Mouse (Mus musculus) midbrain, embryonic 12.5 days (tissue): ENCODE results near the gene Irf2. TPM values are rescaled to one million over a fixed set of nuclear protein-coding genes. Genes with fewer than 3 reads are reported as not detected.
A peak's percentile ranks its signal among the peaks of the same experiment; 100 is the strongest.

ENCODE experiments used
- ATAC-seq: fragments of 200-750 bp; cut with Nextera tagmentation; 2 replicates; pipeline ENCODE4 v1.8.0; 2017; ENCODE audit warnings: low read depth, moderate TSS enrichment, moderate library complexity; ENCODE audit not compliant: low FRiP score
- H3K27ac ChIP-seq: fragments of 300-500 bp; sonication (generic); replicated peaks from 2 replicates; pipeline ENCODE4 v1.5.1; 2016; ENCODE audit warnings: mild to moderate bottlenecking
- H3K27me3 ChIP-seq: fragments of 300-500 bp; sonication (generic); 2 replicates; pipeline ENCODE4 v1.6.1; 2016; ENCODE audit warnings: mild to moderate bottlenecking
- H3K36me3 ChIP-seq: fragments of 300-500 bp; sonication (generic); 2 replicates; pipeline ENCODE4 v1.6.1; 2016
- H3K4me1 ChIP-seq: fragments of 300-500 bp; sonication (generic); 2 replicates; pipeline ENCODE4 v1.6.1; 2016
- H3K4me2 ChIP-seq: fragments of 300-500 bp; sonication (generic); replicated peaks from 2 replicates; pipeline ENCODE4 v1.6.1; 2016; ENCODE audit warnings: mild to moderate bottlenecking, moderate library complexity
- H3K4me3 ChIP-seq: fragments of 300-500 bp; sonication (generic); 2 replicates; pipeline ENCODE4 v1.5.1; 2016; ENCODE audit warnings: mild to moderate bottlenecking
- H3K9ac ChIP-seq: fragments of 300-500 bp; sonication (generic); replicated peaks from 2 replicates; pipeline ENCODE4 v1.6.1; 2016; ENCODE audit warnings: mild to moderate bottlenecking, moderate library complexity
- H3K9me3 ChIP-seq: fragments of 300-500 bp; sonication (generic); 2 replicates; pipeline ENCODE4 v1.6.1; 2016; ENCODE audit warnings: mild to moderate bottlenecking
- WGBS: fragments of 180-500 bp; shearing (Covaris S2); methylation state at CpG from one replicate; pipeline ENCODE4 v1.1.7; 2016; 5-methylcytosine and 5-hydroxymethylcytosine counted together
- polyA plus RNA-seq: library from polyadenylated mRNA; unstranded; fragments of >200 nt; fragmentation: Nextera tagmentation; extraction: Ambion mirVana; gene quantifications from 2 replicates; pipeline ENCODE4 v1.2.1, GENCODE M21; 2016

Gene Irf2
- polyA plus RNA-seq, 1 experiment from 2014 or later, result 7.7 TPM

DNA sequence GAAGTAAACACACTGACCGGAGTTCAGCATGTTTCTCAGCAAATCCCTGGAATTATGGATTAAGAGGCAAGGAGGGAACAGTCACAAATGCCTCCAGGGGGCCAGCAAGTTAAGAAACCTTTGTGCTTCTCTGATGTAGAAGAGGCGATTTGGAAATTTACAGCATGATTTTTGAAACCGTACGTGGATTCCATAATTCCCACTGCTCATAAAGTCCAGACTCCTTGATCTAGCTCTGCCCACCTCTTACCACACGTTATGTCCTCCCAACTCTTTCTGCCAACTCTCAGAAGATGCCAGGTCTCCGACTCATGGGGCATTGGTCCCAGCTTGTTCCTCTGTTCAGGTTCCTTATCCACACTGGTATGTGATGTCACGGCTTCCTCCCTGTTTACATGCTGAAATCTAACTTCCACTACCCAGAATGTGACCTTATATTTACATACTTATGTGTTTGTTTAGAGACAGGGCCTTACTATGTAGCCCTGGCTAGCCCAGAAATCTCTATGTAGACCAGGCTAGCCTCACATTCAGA is 7.1 kb upstream of the Irf2 start:
- no peak overlapping the region for H3K9ac ChIP-seq
- WGBS, result 84% methylated on average over 7 of the region's 7 CpGs
- no peak for ATAC-seq

DNA sequence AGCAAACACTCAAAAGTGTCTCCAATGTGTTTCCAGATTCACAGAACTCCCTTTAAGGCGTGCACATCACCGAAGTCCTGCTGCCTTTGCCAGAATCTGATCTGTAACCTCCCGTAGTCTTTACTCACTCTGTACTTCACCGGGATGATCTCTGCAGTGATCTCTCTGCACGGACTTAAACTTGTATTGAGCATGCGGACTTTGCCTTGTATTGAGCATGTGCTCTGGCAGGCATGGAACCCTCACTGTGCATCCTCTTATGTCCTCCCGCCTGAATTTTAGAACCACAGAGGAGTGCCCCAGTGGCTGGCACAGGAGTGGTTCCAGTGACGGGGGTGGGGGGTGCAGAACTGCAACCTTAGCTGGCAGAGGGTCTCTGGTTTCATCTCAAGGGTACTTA is 5.9 kb upstream of the Irf2 start:
- H3K4me2 ChIP-seq, result no peak overlapping the region
- no peaks in the 10 kb centered on the region for H3K36me3 ChIP-seq
- WGBS, result 80% methylated on average over 8 of the region's 8 CpGs

More for the DNA sequence above, 7.1 kb upstream of the Irf2 start:
- H3K27ac ChIP-seq, result no peak overlapping the region
- H3K27me3 ChIP-seq, result no peaks in the 10 kb centered on the region
- peaks cover 6% of the 10 kb centered on the region; the same call in 1 of the 2 replicates for H3K9me3 ChIP-seq
- no peaks in the 10 kb centered on the region for H3K4me1 ChIP-seq
- H3K36me3 ChIP-seq, result no peaks in the 10 kb centered on the region
- no peak overlapping the region for H3K4me3 ChIP-seq
- no peak overlapping the region for H3K4me2 ChIP-seq

DNA sequence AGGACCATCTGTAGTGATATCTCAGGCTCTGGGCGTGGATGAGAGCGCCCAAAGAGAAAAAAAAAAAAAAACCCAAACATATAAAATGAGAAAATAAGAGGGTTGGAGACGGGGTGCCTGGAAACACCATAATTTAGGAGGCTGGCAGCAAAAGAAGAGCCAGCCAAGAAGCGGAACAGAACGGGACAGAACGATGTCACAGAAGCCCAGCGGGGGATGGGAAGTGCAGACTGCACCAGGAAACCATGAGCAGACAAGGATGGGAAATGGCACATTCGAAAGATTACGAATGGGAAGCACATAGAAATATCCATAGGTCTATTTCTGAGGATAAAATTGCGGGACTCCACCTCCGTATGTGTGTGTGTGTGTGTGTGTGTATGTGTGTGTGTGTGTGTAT is 4.0 kb upstream of the Irf2 start:
- H3K36me3 ChIP-seq, result no peaks in the 10 kb centered on the region
- no peak overlapping the region for H3K4me2 ChIP-seq
- H3K9me3 ChIP-seq, result peaks cover 6% of the 10 kb centered on the region; the same call in 1 of the 2 replicates
- no peak overlapping the region for H3K27ac ChIP-seq
- ATAC-seq, result no peak
- WGBS, result 89% methylated on average over 11 of the region's 11 CpGs
- H3K27me3 ChIP-seq, result peaks cover 5% of the 10 kb centered on the region; the same call in 1 of the 2 replicates
- 0 out of 2 replicates have a peak, but pooled peaks cover 4% of the 10 kb centered on the region for H3K4me1 ChIP-seq
- no peak overlapping the region for H3K9ac ChIP-seq
- no peak overlapping the region for H3K4me3 ChIP-seq

More for the DNA sequence above, 5.9 kb upstream of the Irf2 start:
- Histone ChIP-seq H3K27me3 (0 out of 2 replicates have a peak, but pooled peaks cover 3% of the 10 kb centered on the region), H3K9ac (no peak overlapping the region), H3K4me3 (no peak overlapping the region), H3K27ac (no peak overlapping the region), H3K4me1 (no peaks in the 10 kb centered on the region), H3K9me3 (peaks cover 6% of the 10 kb centered on the region; the same call in 1 of the 2 replicates)
- ATAC-seq, result no peak

DNA sequence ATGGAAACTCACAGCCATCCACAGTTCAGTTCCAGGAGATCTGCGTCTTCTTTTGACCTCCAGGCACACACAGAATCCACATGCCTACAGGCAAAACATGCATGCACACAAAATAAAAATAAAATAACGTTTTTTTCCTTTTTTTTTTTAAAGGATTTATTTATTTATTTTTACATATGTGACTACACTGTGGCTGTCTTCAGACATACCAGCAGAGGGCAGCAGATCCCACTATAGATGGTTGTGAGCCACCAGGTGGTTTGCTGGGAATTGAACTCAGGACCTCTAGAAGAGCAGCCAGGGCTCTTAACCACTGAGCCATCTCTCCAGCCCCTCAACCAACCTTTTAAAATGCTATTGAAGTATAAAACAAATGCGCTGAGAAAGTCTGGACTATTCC is 3.3 kb upstream of the Irf2 start:
- H3K4me1 ChIP-seq, result 0 out of 2 replicates have a peak, but pooled peaks cover 4% of the 10 kb centered on the region

DNA sequence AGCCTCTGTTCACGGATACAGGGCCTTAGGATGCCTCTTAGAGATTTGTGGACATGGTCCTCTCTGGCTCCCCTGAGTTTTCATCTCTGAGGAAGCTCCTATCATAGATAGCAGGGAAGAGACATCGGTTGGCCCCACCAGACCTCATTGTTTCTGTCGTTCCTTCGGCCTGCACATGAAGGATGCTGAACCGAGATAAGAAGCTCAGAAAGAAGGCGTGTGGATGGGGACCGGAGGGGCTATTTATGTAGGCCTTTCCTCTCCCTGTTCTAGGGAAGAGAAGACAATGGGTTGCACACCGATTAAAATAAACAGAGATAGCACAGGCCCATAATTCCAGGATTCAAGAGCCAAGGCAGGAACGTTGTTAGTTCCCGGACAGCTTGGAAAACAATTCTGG is 2.1 kb upstream of the Irf2 start:
- H3K27ac ChIP-seq, result no peak overlapping the region
- WGBS, result 87% methylated on average over 10 of the region's 10 CpGs
- peaks cover 5% of the 10 kb centered on the region; the same call in 1 of the 2 replicates for H3K27me3 ChIP-seq
- no peak for ATAC-seq
- no peak overlapping the region for H3K9ac ChIP-seq
- no peaks in the 10 kb centered on the region for H3K36me3 ChIP-seq
- H3K4me2 ChIP-seq, result no peak overlapping the region
- no peak overlapping the region for H3K4me3 ChIP-seq
- peaks cover 12% of the 10 kb centered on the region for H3K4me1 ChIP-seq
- peaks cover 6% of the 10 kb centered on the region; the same call in 1 of the 2 replicates for H3K9me3 ChIP-seq

More for the DNA sequence above, 3.3 kb upstream of the Irf2 start:
- peaks cover 6% of the 10 kb centered on the region; the same call in 1 of the 2 replicates for H3K9me3 ChIP-seq
- H3K9ac ChIP-seq, result no peak overlapping the region
- H3K27me3 ChIP-seq, result peaks cover 5% of the 10 kb centered on the region; the same call in 1 of the 2 replicates
- H3K4me2 ChIP-seq, result no peak overlapping the region
- 73% methylated on average over 3 of the region's 3 CpGs for WGBS
- H3K4me3 ChIP-seq, result no peak overlapping the region
- H3K27ac ChIP-seq, result no peak overlapping the region
- no peak for ATAC-seq
- no peaks in the 10 kb centered on the region for H3K36me3 ChIP-seq

DNA sequence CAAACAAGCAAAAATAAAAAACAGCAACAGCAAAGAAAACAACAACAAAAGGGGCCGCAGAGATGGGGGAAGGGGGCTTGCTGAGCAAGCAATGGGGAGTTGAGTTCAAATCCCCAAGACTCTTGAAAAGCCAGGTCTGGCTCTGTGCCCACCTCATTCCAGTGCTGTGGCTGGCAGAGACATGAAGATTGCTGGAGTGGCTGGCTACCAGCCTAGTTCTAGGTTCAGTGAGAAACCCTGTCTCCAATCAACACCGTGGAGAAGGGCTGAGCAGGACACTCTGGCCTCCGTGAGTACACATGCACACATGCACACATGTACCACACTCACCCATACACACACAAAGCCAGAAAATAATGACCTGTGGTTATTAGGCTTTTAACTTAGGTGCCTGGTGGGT is 1.6 kb upstream of the Irf2 start:
- no peak overlapping the region for H3K4me3 ChIP-seq
- H3K27me3 ChIP-seq, result peaks cover 5% of the 10 kb centered on the region; the same call in 1 of the 2 replicates
- no peaks in the 10 kb centered on the region for H3K36me3 ChIP-seq
- peaks cover 6% of the 10 kb centered on the region; the same call in 1 of the 2 replicates for H3K9me3 ChIP-seq
- 79% methylated on average over 3 of the region's 3 CpGs for WGBS
- no peak overlapping the region for H3K27ac ChIP-seq
- H3K9ac ChIP-seq, result no peak overlapping the region
- ATAC-seq, result no peak
- peaks cover 12% of the 10 kb centered on the region for H3K4me1 ChIP-seq
- H3K4me2 ChIP-seq, result no peak overlapping the region

DNA sequence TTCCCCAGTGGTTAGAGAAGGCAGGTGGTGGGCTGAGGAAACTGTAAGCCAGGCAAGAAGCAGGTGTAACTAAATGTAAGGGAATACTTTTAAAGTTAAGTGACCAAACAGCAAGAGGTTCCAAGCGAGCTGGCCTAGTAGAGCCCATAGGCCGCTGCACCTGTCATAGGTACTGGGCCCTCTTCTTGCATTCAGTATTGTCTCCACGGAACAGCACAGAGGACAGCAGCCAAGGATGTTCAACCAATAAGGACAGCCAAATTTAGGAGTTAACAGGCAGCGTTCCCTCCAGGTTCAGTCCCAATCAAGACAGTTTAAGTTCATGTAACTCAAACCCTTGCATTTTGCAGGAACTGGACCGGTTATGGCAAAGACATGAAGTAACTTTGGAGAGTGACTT is 931 bp upstream of the Irf2 start:
- H3K9me3 ChIP-seq, result peaks cover 6% of the 10 kb centered on the region; the same call in 1 of the 2 replicates
- H3K4me1 ChIP-seq, result peaks cover 12% of the 10 kb centered on the region
- no peak overlapping the region for H3K9ac ChIP-seq
- H3K27ac ChIP-seq, result no peak overlapping the region
- H3K27me3 ChIP-seq, result peaks cover 5% of the 10 kb centered on the region; the same call in 1 of the 2 replicates
- no peaks in the 10 kb centered on the region for H3K36me3 ChIP-seq
- ATAC-seq, result no peak
- peak overlapping the region; percentile 85 for H3K4me2 ChIP-seq
- 26% methylated on average over 5 of the region's 5 CpGs for WGBS
- peak overlapping the region; percentile 94 for H3K4me3 ChIP-seq

DNA sequence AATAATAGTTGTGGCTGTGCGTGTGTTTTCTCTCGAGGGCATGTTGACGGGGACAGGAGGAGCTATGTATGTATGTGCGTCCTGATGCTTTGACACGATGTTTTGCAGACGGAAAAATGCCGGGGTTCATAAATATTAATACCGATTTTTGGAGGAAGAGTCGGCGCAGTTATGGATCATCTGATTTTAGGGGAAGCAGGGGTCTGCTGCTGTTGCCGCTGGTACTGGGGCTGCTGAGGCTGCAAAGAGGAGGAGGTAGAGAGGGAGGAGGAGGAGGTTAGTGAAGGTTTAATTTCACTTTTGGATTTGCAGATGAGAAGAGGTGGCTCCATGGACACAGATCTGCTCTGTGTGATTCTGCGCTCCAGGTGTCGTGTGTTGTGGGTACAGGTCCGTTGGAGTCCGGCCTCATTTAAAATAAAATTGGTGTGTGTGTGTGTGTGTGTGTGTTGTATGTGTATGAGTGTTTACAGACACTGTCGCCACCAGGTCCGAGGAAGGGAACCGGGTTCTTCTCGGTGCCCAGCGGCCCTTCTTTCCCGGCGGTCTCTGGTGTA is 502 bp downstream of the Irf2 start:
- H3K4me3 ChIP-seq, result peak overlapping the region; percentile 94
- H3K36me3 ChIP-seq, result no peaks in the 10 kb centered on the region
- WGBS, result 0% methylated on average over 20 of the region's 22 CpGs
- peak overlapping the region; percentile 85 for H3K4me2 ChIP-seq
- peaks cover 5% of the 10 kb centered on the region; the same call in 1 of the 2 replicates for H3K27me3 ChIP-seq
- peak overlapping the region; percentile 90 for H3K27ac ChIP-seq
- H3K9ac ChIP-seq, result peak overlapping the region; percentile 96
- ATAC-seq, result peak; percentile 3
- peaks cover 12% of the 10 kb centered on the region for H3K4me1 ChIP-seq
- peaks cover 6% of the 10 kb centered on the region; the same call in 1 of the 2 replicates for H3K9me3 ChIP-seq

DNA sequence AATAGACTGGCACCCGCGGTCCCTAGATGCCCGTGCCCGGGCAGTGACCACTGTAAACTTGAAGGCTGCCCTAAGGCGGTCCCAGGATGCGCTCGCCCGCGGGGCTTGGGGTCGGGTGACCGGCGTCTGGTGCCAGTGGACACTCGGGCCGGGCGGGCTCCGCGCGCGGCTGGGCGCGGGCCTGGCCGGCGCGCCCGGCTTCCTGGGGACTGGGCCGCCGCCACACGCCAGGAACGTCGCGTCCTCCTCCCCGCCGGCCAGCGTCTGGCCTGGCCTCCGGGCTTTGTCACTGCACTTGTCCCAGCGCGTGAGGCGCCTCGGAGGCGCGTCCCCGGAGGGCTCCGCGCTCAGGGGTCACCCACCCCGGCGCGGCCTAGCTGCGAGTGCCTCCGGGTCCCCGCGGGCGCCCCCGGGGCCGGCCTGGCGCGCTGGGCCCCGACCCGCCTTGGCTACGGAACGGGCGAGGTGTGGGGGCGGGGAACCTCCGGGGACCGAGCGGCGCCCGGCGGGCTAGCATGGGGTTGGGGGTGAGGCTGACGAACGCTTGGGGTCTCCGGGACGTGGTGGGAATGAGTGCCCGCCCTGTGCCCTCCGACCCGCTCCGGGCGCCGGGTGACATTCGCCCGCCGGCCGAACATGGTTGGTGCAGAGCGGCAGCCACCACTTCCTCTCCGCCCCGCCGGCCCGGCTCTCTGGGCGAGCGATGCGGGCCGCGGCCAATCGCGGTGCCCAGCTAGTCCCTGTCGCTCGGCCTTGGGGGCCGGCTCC is 1.2 kb downstream of the Irf2 start:
- Histone ChIP-seq H3K36me3 (no peaks in the 10 kb centered on the region), H3K27ac (peak overlapping the region; percentile 90), H3K9ac (peak overlapping the region; percentile 96), H3K4me1 (peaks cover 12% of the 10 kb centered on the region), H3K4me2 (peak overlapping the region; percentile 85), H3K9me3 (peaks cover 6% of the 10 kb centered on the region; the same call in 1 of the 2 replicates), H3K27me3 (peaks cover 5% of the 10 kb centered on the region; the same call in 1 of the 2 replicates), H3K4me3 (peak overlapping the region; percentile 94)
- under 1% methylated on average over 90 of the region's 97 CpGs for WGBS
- ATAC-seq, result peak; percentile 75

DNA sequence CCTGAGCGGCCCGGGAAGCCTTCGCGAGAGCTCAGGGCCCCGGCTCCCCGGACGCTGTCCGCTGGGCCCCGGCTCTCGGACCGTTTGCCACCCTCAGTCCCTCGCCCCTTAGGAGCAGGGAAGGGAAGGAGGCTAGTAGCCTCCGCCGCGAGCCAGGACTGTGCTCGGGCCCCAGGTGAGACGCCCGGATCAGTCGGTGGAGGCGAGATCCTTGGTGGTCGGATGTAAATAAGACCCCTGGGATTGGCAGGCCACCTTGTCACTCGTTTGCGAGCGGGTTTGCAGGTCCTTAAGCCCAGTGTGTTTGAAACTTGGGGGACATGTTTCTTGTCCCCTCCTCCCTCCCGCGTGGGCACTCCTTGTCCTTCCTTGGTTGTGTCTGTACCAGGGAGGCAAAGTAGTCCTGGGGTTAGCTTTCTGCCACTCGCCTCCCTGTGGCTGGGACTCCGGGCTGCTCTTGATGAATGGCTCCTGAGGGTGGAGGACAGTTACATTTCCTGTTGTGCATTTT is 1.8 kb downstream of the Irf2 start:
- no peak; the same call in 1 of the 2 replicates for ATAC-seq
- peak overlapping the region; percentile 96 for H3K9ac ChIP-seq
- H3K9me3 ChIP-seq, result peaks cover 6% of the 10 kb centered on the region; the same call in 1 of the 2 replicates
- peaks cover 12% of the 10 kb centered on the region for H3K4me1 ChIP-seq
- 0% methylated on average over 28 of the region's 28 CpGs for WGBS
- H3K27ac ChIP-seq, result peak overlapping the region; percentile 90
- peak overlapping the region; percentile 85 for H3K4me2 ChIP-seq
- H3K27me3 ChIP-seq, result peaks cover 5% of the 10 kb centered on the region; the same call in 1 of the 2 replicates
- no peaks in the 10 kb centered on the region for H3K36me3 ChIP-seq
- peak overlapping the region; percentile 94 for H3K4me3 ChIP-seq

DNA sequence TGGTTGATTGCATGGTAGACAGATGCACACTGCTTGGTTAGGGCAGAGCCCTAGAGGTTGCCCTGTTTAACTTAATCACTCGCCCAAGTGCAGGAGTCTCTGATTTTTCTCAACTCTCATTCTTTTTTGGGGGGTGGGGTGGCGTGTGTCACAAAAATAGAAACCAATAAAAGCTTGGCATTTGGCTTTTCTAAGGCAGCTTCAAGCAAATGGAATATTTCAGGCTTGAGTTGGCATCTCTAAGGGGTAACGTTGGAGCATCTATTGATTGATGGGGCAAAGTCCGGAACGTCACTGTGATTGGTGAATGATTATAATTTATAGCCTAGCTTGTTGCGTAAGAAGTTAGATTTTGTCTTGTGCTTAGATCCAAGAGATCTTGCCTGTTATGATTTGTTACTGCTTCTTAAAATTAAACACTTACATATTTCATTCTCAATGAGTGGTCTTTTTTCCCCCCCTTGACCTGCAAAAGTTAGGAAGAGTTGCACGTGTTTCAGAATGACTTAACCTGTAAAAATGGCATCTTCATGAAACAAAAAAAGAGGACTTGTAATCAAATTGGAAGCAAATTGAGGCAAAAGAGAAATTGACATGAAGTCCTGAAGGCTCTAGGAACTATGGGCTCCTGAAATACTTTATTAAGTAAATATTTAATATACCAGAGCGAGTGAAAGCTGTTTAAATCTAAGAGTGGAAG is 2.6 kb downstream of the Irf2 start:
- Histone ChIP-seq H3K27me3 (peaks cover 5% of the 10 kb centered on the region; the same call in 1 of the 2 replicates), H3K4me3 (peak overlapping the region; percentile 94; the same call in 1 of the 2 replicates), H3K4me2 (peak overlapping the region; percentile 85), H3K4me1 (peaks cover 12% of the 10 kb centered on the region), H3K9me3 (no peaks in the 10 kb centered on the region), H3K36me3 (no peaks in the 10 kb centered on the region), H3K9ac (no peak overlapping the region; the same call in 1 of the 2 replicates), H3K27ac (no peak overlapping the region)
- 72% methylated on average over 8 of the region's 8 CpGs for WGBS
- ATAC-seq, result no peak
